Mouse (Mus musculus) skeletal muscle tissue, postnatal 0 days (tissue): Measurements from ENCODE around the gene Ccdc9b. TPM values are rescaled to one million over a fixed set of nuclear protein-coding genes. Genes with fewer than 3 reads are reported as not detected.

Experiments used
- polyA plus RNA-seq: library from polyadenylated mRNA; unstranded; fragments of >200 nt; fragmentation: Nextera tagmentation; extraction: Ambion mirVana; gene quantifications from 2 replicates; pipeline ENCODE4 v1.2.1, GENCODE M21; 2015

Ccdc9b gene
- 2.7 and 3.9 TPM in 2 replicates for polyA plus RNA-seq

GRCm38 (mm10) chr2:118761906-118762783 is at the start of gene Ccdc9b:
TSS of gene Ccdc9b (minus strand) at chr2:118762661.

DNA sequence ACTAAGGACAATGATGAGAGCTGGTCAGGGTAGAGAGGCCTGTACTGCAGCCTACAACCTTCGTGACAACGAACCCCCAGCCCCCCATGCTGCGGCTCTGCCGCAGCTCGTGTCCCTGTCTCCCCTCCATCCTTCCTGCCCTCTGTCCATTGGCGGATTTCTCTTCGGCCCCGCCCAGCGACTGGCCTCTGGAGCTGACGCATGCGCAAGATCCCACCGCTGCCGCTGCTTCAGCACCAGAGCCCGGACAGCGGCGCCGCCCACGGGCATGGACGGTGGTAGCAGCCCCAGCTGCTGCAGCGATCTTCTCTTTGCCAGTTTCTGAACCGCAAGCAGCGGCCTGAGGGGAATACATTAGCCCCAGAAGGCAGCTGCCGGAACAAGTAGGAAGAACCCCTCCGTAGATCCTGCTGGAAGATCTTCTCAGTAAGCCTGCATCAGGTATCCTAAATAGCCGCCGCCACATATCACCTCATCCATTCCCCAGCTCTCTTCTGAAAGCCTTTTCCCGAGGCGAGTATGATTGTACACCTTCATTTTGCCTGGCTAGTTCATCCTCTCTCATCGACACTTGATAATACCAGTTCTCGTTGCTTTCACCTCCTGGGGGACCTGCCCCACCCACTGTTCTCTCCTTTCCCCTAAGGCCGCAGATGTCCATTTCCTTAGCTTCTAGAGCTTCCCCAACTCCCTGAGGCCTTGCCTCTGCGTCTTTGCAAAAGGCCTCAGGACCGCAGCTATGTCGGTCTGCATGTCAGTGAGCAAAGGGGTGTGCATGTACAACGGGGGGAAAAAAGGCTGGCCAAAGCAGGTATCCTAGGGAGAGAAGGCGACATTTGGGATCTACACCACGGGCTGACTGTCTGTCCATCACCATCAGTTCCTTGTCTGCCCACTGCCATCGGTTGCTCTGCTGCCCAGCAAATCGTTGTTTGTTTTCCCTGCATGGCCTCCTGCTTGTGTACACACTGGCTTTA is 17.3 kb upstream of the Ccdc9b start, which contains the start of gene Disp2:
Disp2 (plus strand) TSS at position 216 of the 977 bp plus-strand sequence.

GRCm38 (mm10) chr2:118772158-118772874 is 9.9 kb upstream of the Ccdc9b start, which contains the start of gene Phgr1:
TSS of gene Phgr1 (plus strand) at chr2:118772769.

DNA sequence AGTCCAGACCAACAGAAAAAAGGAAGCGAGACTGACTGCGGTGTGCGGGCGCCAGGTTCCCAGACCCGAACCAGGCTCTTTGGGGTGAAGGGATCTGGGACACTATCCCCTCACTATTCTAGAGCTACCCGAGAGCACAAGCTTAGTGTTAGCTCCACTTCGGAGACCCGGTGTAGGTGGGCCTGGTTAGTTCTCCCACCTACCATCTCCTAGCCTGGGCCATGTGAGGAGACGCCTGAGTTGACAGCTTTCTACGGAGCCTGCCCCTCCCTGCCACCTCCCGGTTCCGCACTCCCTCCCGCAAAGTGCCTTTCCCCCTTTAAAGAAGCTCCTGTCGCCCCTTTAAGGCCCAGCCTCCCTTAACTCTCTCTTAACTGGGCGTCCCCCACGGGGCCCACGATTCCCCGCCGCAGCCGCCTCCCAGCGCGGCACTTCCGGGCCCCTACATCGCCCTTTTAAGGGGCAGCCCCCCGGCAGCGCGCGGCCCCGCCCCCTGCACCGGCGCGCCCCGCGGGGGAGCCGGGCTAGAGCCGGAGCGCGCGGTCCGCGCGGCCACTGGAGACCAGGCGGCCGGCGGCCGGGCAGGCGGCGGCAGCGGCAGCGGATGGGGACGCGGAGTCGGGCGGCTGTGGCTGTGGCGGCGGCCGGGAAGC is 17.1 kb downstream of the Ccdc9b start, which contains the start of gene Inafm2:
Inafm2 (plus strand) TSS at position 527 of the 653 bp plus-strand sequence.

GRCm38 (mm10) chr2:118728337-118728736 is 34.1 kb downstream of the Ccdc9b start, which contains the start of gene Plcb2:
TSS of gene Plcb2 (minus strand) at chr2:118728438.

Other genes starting within 250 kb of the Ccdc9b start
- gene Bmf, start 213.0 kb downstream of the Ccdc9b start, polyA plus RNA-seq: 2.3 and 3.1 TPM in 2 replicates
- gene Bub1b, start 164.4 kb downstream of the Ccdc9b start, polyA plus RNA-seq: 10.0 and 10.3 TPM in 2 replicates
- gene Pak6, start 99.4 kb downstream of the Ccdc9b start, polyA plus RNA-seq: 0.17 and 0.33 TPM in 2 replicates
- 0.05 TPM in 1 of 2 replicates, not detected in the other for gene Ankrd63, start 58.7 kb downstream of the Ccdc9b start, polyA plus RNA-seq
- gene Plcb2, start 34.2 kb downstream of the Ccdc9b start, polyA plus RNA-seq: 0.47 and 0.68 TPM in 2 replicates
- gene Inafm2, start 16.9 kb downstream of the Ccdc9b start, polyA plus RNA-seq: 9.5 and 10.0 TPM in 2 replicates
- gene Phgr1, start 10.1 kb upstream of the Ccdc9b start, polyA plus RNA-seq: not detected in 2 replicates
- 0.04 and 0.05 TPM in 2 replicates for gene Disp2, start 17.1 kb upstream of the Ccdc9b start, polyA plus RNA-seq
- 18.2 and 22.8 TPM in 2 replicates for gene Knstrn, start 51.3 kb upstream of the Ccdc9b start, polyA plus RNA-seq
- gene Ivd, start 99.3 kb upstream of the Ccdc9b start, polyA plus RNA-seq: 48.9 and 51.8 TPM in 2 replicates
- gene Bahd1, start 137.7 kb upstream of the Ccdc9b start, polyA plus RNA-seq: 2.3 and 2.5 TPM in 2 replicates
- 15.3 and 16.6 TPM in 2 replicates for gene Chst14, start 163.8 kb upstream of the Ccdc9b start, polyA plus RNA-seq